Mouse (Mus musculus) granulocyte monocyte progenitor cell, adult 5-6 weeks (primary cell): ENCODE results near the gene Slc33a1. TPM values are rescaled to one million over a fixed set of nuclear protein-coding genes. Genes with fewer than 3 reads are reported as not detected.

ENCODE experiments used
- ATAC-seq: replicated peaks from 2 replicates; pipeline ENCODE4 v1.8.0; 2016; ENCODE audit warnings: mild to moderate bottlenecking, moderate TSS enrichment, inconsistent platforms; ENCODE audit not compliant: poor library complexity, severe bottlenecking
- total RNA-seq, 2 experiments: library from RNA; stranded (forward) in 1 of 2; stranded (reverse) in 1 of 2; fragments of 200-712, 200-1000 nt in 1 of 2; fragments of >200 nt in 1 of 2; fragmentation: Nextera tagmentation in 1 of 2; gene quantifications; 2 replicates each; pipeline ENCODE4 v1.2.3; 2014 to 2017

Gene Slc33a1
- total RNA-seq, 2 experiments from 2014 or later = 16.5 to 22.3 TPM

GRCm38 (mm10) chr3:63898581-63899308, 65.8 kb downstream of the Slc33a1 start:
- ATAC-seq = peak; percentile 63

GRCm38 (mm10) chr3:63897177-63897576, 67.4 kb downstream of the Slc33a1 start:
- no peak for ATAC-seq

GRCm38 (mm10) chr3:63896303-63896702, 68.3 kb downstream of the Slc33a1 start:
- ATAC-seq = no peak

- ATAC-seq = no peak
Measured at GRCm38 (mm10) chr3:63895786-63896185, 68.8 kb downstream of the Slc33a1 start.

- peak; percentile 61 for ATAC-seq
Measured at GRCm38 (mm10) chr3:63893677-63894076, 70.9 kb downstream of the Slc33a1 start.

GRCm38 (mm10) chr3:63892154-63892553, 72.4 kb downstream of the Slc33a1 start:
- ATAC-seq = no peak

Other genes with a start within 250 kb of the Slc33a1 start
- 0.38 TPM in 1 of 2 replicates, not detected in the other for gene Plch1, start 65.3 kb downstream of the Slc33a1 start, total RNA-seq (2014; fragmentation: Nextera tagmentation)
- gene Plch1, start 65.3 kb downstream of the Slc33a1 start, total RNA-seq (2017) = 0.22 TPM in 1 of 2 replicates, not detected in the other
- gene E130311K13Rik, start 35.3 kb downstream of the Slc33a1 start, total RNA-seq (2014; fragmentation: Nextera tagmentation) = 1.6 and 2.7 TPM in 2 replicates
- 4.8 and 6.2 TPM in 2 replicates for gene E130311K13Rik, start 35.3 kb downstream of the Slc33a1 start, total RNA-seq (2017)
- gene Gmps, start 11.3 kb upstream of the Slc33a1 start, total RNA-seq (2014; fragmentation: Nextera tagmentation) = 37.8 and 38.2 TPM in 2 replicates
- gene Gmps, start 11.3 kb upstream of the Slc33a1 start, total RNA-seq (2017) = 51.1 and 57.7 TPM in 2 replicates
- not detected in 2 replicates for gene Vmn2r1, start 116.8 kb upstream of the Slc33a1 start, total RNA-seq (2014; fragmentation: Nextera tagmentation)
- gene Vmn2r1, start 116.8 kb upstream of the Slc33a1 start, total RNA-seq (2017) = not detected in 2 replicates
- not detected in 2 replicates for gene Vmn2r2, start 177.2 kb upstream of the Slc33a1 start, total RNA-seq (2014; fragmentation: Nextera tagmentation)
- gene Vmn2r2, start 177.2 kb upstream of the Slc33a1 start, total RNA-seq (2017) = not detected in 2 replicates